Comparison of ENCODE assay signal across 8 mouse cellular contexts in the genomic region with DNA sequence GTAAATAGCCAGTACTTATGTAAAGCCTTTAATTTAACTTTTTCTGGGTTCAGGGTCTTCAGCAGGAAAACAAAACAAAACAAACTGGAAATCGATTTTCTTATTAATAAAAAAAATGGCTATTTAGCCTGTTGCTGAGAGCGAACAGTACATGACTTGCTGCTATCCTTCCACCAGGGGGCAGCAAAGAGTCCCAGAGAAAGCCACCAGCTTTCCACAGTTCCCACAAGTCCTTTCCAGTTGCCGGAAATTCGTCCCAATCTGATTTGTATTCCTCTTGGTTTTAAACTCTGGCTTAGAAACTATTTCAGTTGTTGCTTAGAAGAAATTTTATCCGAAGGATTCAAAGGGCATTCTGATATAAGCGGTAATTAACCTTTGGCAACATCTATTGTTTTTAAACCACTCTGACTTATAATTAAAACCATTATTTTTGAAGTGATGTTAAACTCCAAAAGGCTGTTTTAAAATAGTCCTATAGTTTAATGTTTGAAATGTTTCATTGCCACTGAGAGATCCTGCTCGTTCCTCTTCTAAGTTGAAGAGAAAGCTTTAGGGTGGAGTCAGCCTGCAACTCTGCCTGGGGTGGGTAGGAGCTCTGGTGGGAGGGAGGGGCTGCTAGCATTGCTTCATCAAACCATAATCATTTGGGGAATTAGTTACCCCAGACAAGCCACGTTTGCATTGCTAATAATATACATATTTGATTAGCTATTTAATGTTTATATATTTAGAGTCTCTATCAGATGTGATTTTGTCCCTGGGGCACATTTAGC. TPM values are rescaled to one million over a fixed set of nuclear protein-coding genes. Genes with fewer than 3 reads are reported as not detected.
DNase-seq lines count a peak whose midpoint lies in the region; ATAC-seq and TF ChIP-seq lines count a peak whose summit lies in the region.

No protein-coding gene starts in this region.

- no peaks in the 10 kb centered on the region for H3K4me1 ChIP-seq in embryonic facial prominence, embryonic 11.5 days (ENCODE audit: control insufficient read depth, insufficient read depth, low read length)
- no peaks in the 10 kb centered on the region for H3K4me1 ChIP-seq in heart, embryonic 11.5 days (ENCODE audit: control insufficient read depth, insufficient read depth, low read length)
- peaks cover 9% of the 10 kb centered on the region for H3K4me1 ChIP-seq in kidney, embryonic 16.5 days (ENCODE audit: insufficient read depth, low read length)
- peaks cover 5% of the 10 kb centered on the region; the same call in 1 of the 2 replicates for H3K4me1 ChIP-seq in liver, adult 2 months (ENCODE audit: control insufficient read depth, insufficient read depth, low read length)
- H3K4me1 ChIP-seq in testis, adult 2 months (ENCODE audit: control insufficient read depth, insufficient read depth, low read length) = peaks cover 3% of the 10 kb centered on the region; the same call in 1 of the 2 replicates

- no peak for ATAC-seq in embryonic facial prominence, embryonic 11.5 days (replicated peaks; ENCODE audit: insufficient number of reproducible peaks, low FRiP score, low TSS enrichment, low read depth)
- ATAC-seq in heart, embryonic 11.5 days (replicated peaks; ENCODE audit: insufficient number of reproducible peaks, low FRiP score, low TSS enrichment) = 0 out of 2 replicates have a peak, but pooled peaks have one; percentile 52
- peak; percentile 74; the same call in 1 of the 2 replicates for ATAC-seq in kidney, embryonic 16.5 days (ENCODE audit: low FRiP score, low TSS enrichment)

- H3K36me3 ChIP-seq in embryonic facial prominence, embryonic 11.5 days (replicated peaks; ENCODE audit: control insufficient read depth, insufficient read depth, low read depth, low read length) = no peaks in the 10 kb centered on the region
- no peaks in the 10 kb centered on the region for H3K36me3 ChIP-seq in heart, embryonic 11.5 days (ENCODE audit: control insufficient read depth, insufficient read depth, low read length)
- H3K36me3 ChIP-seq in kidney, embryonic 16.5 days (ENCODE audit: insufficient read depth, low read length) = no peaks in the 10 kb centered on the region
- H3K36me3 ChIP-seq in liver, adult 2 months (ENCODE audit: control insufficient read depth, insufficient read depth, low read length) = no peaks in the 10 kb centered on the region
- H3K36me3 ChIP-seq in testis, adult 2 months (ENCODE audit: control insufficient read depth, insufficient read depth, low read length) = no peaks in the 10 kb centered on the region

- no peaks in the 10 kb centered on the region for H3K9me3 ChIP-seq in embryonic facial prominence, embryonic 11.5 days (replicated peaks; ENCODE audit: control insufficient read depth, low read length)
- H3K9me3 ChIP-seq in heart, embryonic 11.5 days (replicated peaks; ENCODE audit: control insufficient read depth, low read length) = no peaks in the 10 kb centered on the region
- no peaks in the 10 kb centered on the region for H3K9me3 ChIP-seq in kidney, embryonic 16.5 days (ENCODE audit: low read length)

- no peaks in the 10 kb centered on the region for H3K27me3 ChIP-seq in embryonic facial prominence, embryonic 11.5 days (ENCODE audit: control insufficient read depth, insufficient read depth, low read length)
- no peaks in the 10 kb centered on the region for H3K27me3 ChIP-seq in heart, embryonic 11.5 days (ENCODE audit: control insufficient read depth, insufficient read depth, low read length)
- no peaks in the 10 kb centered on the region for H3K27me3 ChIP-seq in kidney, embryonic 16.5 days (ENCODE audit: insufficient read depth, low read length)
- no peaks in the 10 kb centered on the region for H3K27me3 ChIP-seq in liver, adult 2 months (ENCODE audit: control insufficient read depth, insufficient read depth, low read length)
- H3K27me3 ChIP-seq in testis, adult 2 months (ENCODE audit: control insufficient read depth, insufficient read depth, low read length) = no peaks in the 10 kb centered on the region

- peak; percentile 71 for TF ChIP-seq CTCF in liver, adult 2 months (IDR thresholded peaks at IDR 0.05; ENCODE audit: low read depth, low read length)
- peak; percentile 75 for TF ChIP-seq CTCF in testis, adult 2 months (IDR thresholded peaks at IDR 0.05; ENCODE audit: control insufficient read depth, insufficient read depth, insufficient replicate concordance, low read depth, low read length)

- WGBS in embryonic facial prominence, embryonic 11.5 days = 18% methylated on average over 8 of the region's 8 CpGs
- WGBS in heart, embryonic 11.5 days (ENCODE audit: insufficient replicate concordance) = 15% methylated on average over 8 of the region's 8 CpGs
- WGBS in kidney, embryonic 16.5 days = 5% methylated on average over 8 of the region's 8 CpGs
- WGBS in liver, adult 2 months = 2% methylated on average over 8 of the region's 8 CpGs

- DNase-seq in B cell, adult 2 months = peak; percentile 59 to 62
- peak; percentile 78 to 87 for DNase-seq in adrenal gland, postnatal 36 days
- peak; percentile 93 for DNase-seq in embryonic facial prominence, embryonic 11.5 days (ENCODE audit: low spot score)
- peak; percentile 83 for DNase-seq in liver, adult 2 months (ENCODE audit: extremely low read depth, low read depth, low spot score)
- peak; percentile 65 for DNase-seq in naive thymus-derived CD4-positive, alpha-beta T cell, adult 2 months (ENCODE audit: low read depth)

- H3K79me2 ChIP-seq in liver, adult 2 months (ENCODE audit: control insufficient read depth, insufficient read depth, low read length) = no peaks in the 10 kb centered on the region

- H3K4me3 ChIP-seq in embryonic facial prominence, embryonic 11.5 days (ENCODE audit: low read depth, low read length) = no peak overlapping the region
- no peak overlapping the region; the same call in 1 of the 2 replicates for H3K4me3 ChIP-seq in heart, embryonic 11.5 days (ENCODE audit: low read depth, low read length)
- peak overlapping the region; percentile 25 for H3K4me3 ChIP-seq in kidney, embryonic 16.5 days (ENCODE audit: low read length)
- H3K4me3 ChIP-seq in liver, adult 2 months (ENCODE audit: insufficient read depth, low read depth, low read length) = peak overlapping the region; percentile 35; the same call in 1 of the 2 replicates
- H3K4me3 ChIP-seq in testis, adult 2 months (ENCODE audit: control insufficient read depth, low read depth, low read length) = no peak overlapping the region; the same call in 1 of the 2 replicates

- H3K4me2 ChIP-seq in embryonic facial prominence, embryonic 11.5 days (ENCODE audit: low read depth, low read length) = no peak overlapping the region
- peak overlapping the region; percentile 55 for H3K4me2 ChIP-seq in heart, embryonic 11.5 days
- H3K4me2 ChIP-seq in kidney, embryonic 16.5 days (replicated peaks; ENCODE audit: low read depth, low read length) = peak overlapping the region; percentile 48

- no peak for TF ChIP-seq POLR2A in liver, adult 2 months (IDR thresholded peaks at IDR 0.05; ENCODE audit: extremely low read depth, insufficient read depth, low read length)
- no peak for TF ChIP-seq POLR2A in testis, adult 2 months (IDR thresholded peaks at IDR 0.05; ENCODE audit: control insufficient read depth, low read depth, low read length)

- H3K27ac ChIP-seq in embryonic facial prominence, embryonic 11.5 days (replicated peaks; ENCODE audit: low read depth, low read length) = no peak overlapping the region
- no peak overlapping the region for H3K27ac ChIP-seq in heart, embryonic 11.5 days (ENCODE audit: low read depth, low read length)
- H3K27ac ChIP-seq in kidney, embryonic 16.5 days (ENCODE audit: low read length) = peak overlapping the region; percentile 79
- H3K27ac ChIP-seq in liver, adult 2 months (replicated peaks; ENCODE audit: insufficient read depth, low read depth, low read length) = peak overlapping the region; percentile 85
- peak overlapping the region; percentile 36; the same call in 1 of the 2 replicates for H3K27ac ChIP-seq in testis, adult 2 months (ENCODE audit: control insufficient read depth, insufficient read depth, low read depth, low read length)

- H3K9ac ChIP-seq in embryonic facial prominence, embryonic 11.5 days (replicated peaks; ENCODE audit: low read length) = no peak overlapping the region
- H3K9ac ChIP-seq in heart, embryonic 11.5 days (ENCODE audit: low read depth, low read length) = no peak overlapping the region
- 0 out of 2 replicates have a peak overlapping the region, but pooled peaks have one; percentile 25 for H3K9ac ChIP-seq in kidney, embryonic 16.5 days (replicated peaks; ENCODE audit: low read length)
- H3K9ac ChIP-seq in liver, adult 2 months (ENCODE audit: low read depth, low read length) = peak overlapping the region; percentile 64

RNA-seq across cellular contexts. Expression of a gene that starts 7.1 kb away (rescaled TPM):
- total RNA-seq in adrenal gland, postnatal 36 days (2021) = not detected
- not detected in 2 replicates for polyA plus RNA-seq in embryonic facial prominence, embryonic 11.5 days (2014; fragmentation: Nextera tagmentation; extraction: Ambion mirVana)
- not detected in 2 replicates for polyA plus RNA-seq in heart, embryonic 11.5 days (2014; fragmentation: Nextera tagmentation; extraction: Ambion mirVana)
- 0.29 TPM in 1 of 2 replicates, not detected in the other for polyA plus RNA-seq in kidney, embryonic 16.5 days (2015; fragmentation: Nextera tagmentation; extraction: Ambion mirVana)
- not detected in 2 replicates for total RNA-seq in liver, adult 2 months (2014; rRNA removed)
- polyA plus RNA-seq in liver, adult 2 months (2012; rRNA removed) = not detected in 2 replicates
- polyA plus RNA-seq in testis, adult 2 months (2012; rRNA removed) = not detected in 2 replicates

RNA-seq across cellular contexts. Expression of a gene that starts 9.0 kb away (rescaled TPM):
- total RNA-seq in adrenal gland, postnatal 36 days (2021) = not detected
- not detected in 2 replicates for polyA plus RNA-seq in embryonic facial prominence, embryonic 11.5 days (2014; fragmentation: Nextera tagmentation; extraction: Ambion mirVana)
- polyA plus RNA-seq in heart, embryonic 11.5 days (2014; fragmentation: Nextera tagmentation; extraction: Ambion mirVana) = not detected in 2 replicates
- polyA plus RNA-seq in kidney, embryonic 16.5 days (2015; fragmentation: Nextera tagmentation; extraction: Ambion mirVana) = not detected in 2 replicates
- total RNA-seq in liver, adult 2 months (2014; rRNA removed) = not detected in 2 replicates
- not detected in 2 replicates for polyA plus RNA-seq in liver, adult 2 months (2012; rRNA removed)
- not detected in 2 replicates for polyA plus RNA-seq in testis, adult 2 months (2012; rRNA removed)

RNA-seq across cellular contexts. Expression of a gene that starts 10.8 kb away (rescaled TPM):
- total RNA-seq in adrenal gland, postnatal 36 days (2021) = not detected
- polyA plus RNA-seq in embryonic facial prominence, embryonic 11.5 days (2014; fragmentation: Nextera tagmentation; extraction: Ambion mirVana) = 0.32 and 0.45 TPM in 2 replicates
- 0.09 and 0.25 TPM in 2 replicates for polyA plus RNA-seq in heart, embryonic 11.5 days (2014; fragmentation: Nextera tagmentation; extraction: Ambion mirVana)
- 2.0 and 2.8 TPM in 2 replicates for polyA plus RNA-seq in kidney, embryonic 16.5 days (2015; fragmentation: Nextera tagmentation; extraction: Ambion mirVana)
- not detected in 2 replicates for total RNA-seq in liver, adult 2 months (2014; rRNA removed)
- polyA plus RNA-seq in liver, adult 2 months (2012; rRNA removed) = 0.17 TPM in 1 of 2 replicates, not detected in the other
- polyA plus RNA-seq in testis, adult 2 months (2012; rRNA removed) = 0.08 TPM in 1 of 2 replicates, not detected in the other

RNA-seq across cellular contexts. Expression of a gene that starts 30.1 kb away (rescaled TPM):
- not detected for total RNA-seq in adrenal gland, postnatal 36 days (2021)
- polyA plus RNA-seq in embryonic facial prominence, embryonic 11.5 days (2014; fragmentation: Nextera tagmentation; extraction: Ambion mirVana) = 0.68 TPM in 1 of 2 replicates, not detected in the other
- polyA plus RNA-seq in heart, embryonic 11.5 days (2014; fragmentation: Nextera tagmentation; extraction: Ambion mirVana) = 0.56 and 1.2 TPM in 2 replicates
- not detected in 2 replicates for polyA plus RNA-seq in kidney, embryonic 16.5 days (2015; fragmentation: Nextera tagmentation; extraction: Ambion mirVana)
- total RNA-seq in liver, adult 2 months (2014; rRNA removed) = not detected in 2 replicates
- not detected in 2 replicates for polyA plus RNA-seq in liver, adult 2 months (2012; rRNA removed)
- polyA plus RNA-seq in testis, adult 2 months (2012; rRNA removed) = not detected in 2 replicates

RNA-seq across cellular contexts. Expression of a gene that starts 38.7 kb away (rescaled TPM):
- total RNA-seq in adrenal gland, postnatal 36 days (2021) = not detected
- 1.00 and 9.9 TPM in 2 replicates for polyA plus RNA-seq in embryonic facial prominence, embryonic 11.5 days (2014; fragmentation: Nextera tagmentation; extraction: Ambion mirVana)
- polyA plus RNA-seq in heart, embryonic 11.5 days (2014; fragmentation: Nextera tagmentation; extraction: Ambion mirVana) = not detected in 2 replicates
- not detected in 2 replicates for polyA plus RNA-seq in kidney, embryonic 16.5 days (2015; fragmentation: Nextera tagmentation; extraction: Ambion mirVana)
- total RNA-seq in liver, adult 2 months (2014; rRNA removed) = not detected in 2 replicates
- not detected in 2 replicates for polyA plus RNA-seq in liver, adult 2 months (2012; rRNA removed)
- 0.94 and 5.6 TPM in 2 replicates for polyA plus RNA-seq in testis, adult 2 months (2012; rRNA removed)

Comparison
In these comparisons a context has a peak if more than half of its experiments do, and no peak if none do; other contexts are left out.
1. H3K27ac ChIP-seq: peak in kidney, embryonic 16.5 days (single experiment), liver, adult 2 months (single experiment) and testis, adult 2 months (single experiment); none in embryonic facial prominence, embryonic 11.5 days (single experiment) and heart, embryonic 11.5 days (single experiment).
2. H3K4me3 ChIP-seq: peak in kidney, embryonic 16.5 days (single experiment) and liver, adult 2 months (single experiment); none in embryonic facial prominence, embryonic 11.5 days (single experiment), heart, embryonic 11.5 days (single experiment) and testis, adult 2 months (single experiment).
3. H3K9ac ChIP-seq: peak in kidney, embryonic 16.5 days (single experiment) and liver, adult 2 months (single experiment); none in embryonic facial prominence, embryonic 11.5 days (single experiment) and heart, embryonic 11.5 days (single experiment).
4. Peak in every context shown above with its lines, with median percentiles within 50 percentile points of each other: DNase-seq.